Mouse (Mus musculus) embryo, embryonic 10 days (tissue): ENCODE measurements at regions not wholly inside any gene's neighbourhood (a gene's known extent, or its start where the extent isn't known, plus 50 kb on each side); places are given as distances from the start of the nearest gene placed in this dataset.

Experiments used
- DNase-seq: peaks from one replicate; pipeline ENCODE4 v3.0.0-alpha.2; 2015; ENCODE audit warnings: low spot score

GRCm38 (mm10) chrX:61652377-61652776 lies 56.9 kb upstream of the Ldoc1 start:
- no peak for DNase-seq

- DNase-seq: peak; percentile 42
Observed at GRCm38 (mm10) chrX:61653077-61653476, 56.2 kb upstream of the Ldoc1 start.
